Mouse (Mus musculus) stomach, postnatal 0 days (tissue): ENCODE measurements at regions not wholly inside any gene's neighbourhood (a gene's known extent, or its start where the extent isn't known, plus 50 kb on each side); places are given as distances from the start of the nearest gene placed in this dataset.

Experiments
- ATAC-seq: fragments of 200-750 bp; cut with Nextera tagmentation; 2 replicates; pipeline ENCODE4 v1.8.0; 2017; ENCODE audit not compliant: low FRiP score, low TSS enrichment
- DNase-seq: peaks from one replicate; pipeline ENCODE4 v3.0.0-alpha.2; 2016; ENCODE audit warnings: low spot score
- H3K27ac ChIP-seq: fragments of 300-500 bp; sonication (generic); replicated peaks from 2 replicates; pipeline ENCODE4 v1.5.1; 2014; ENCODE audit warnings: mild to moderate bottlenecking, control low read depth
- H3K27me3 ChIP-seq: fragments of 300-500 bp; sonication (generic); 2 replicates; pipeline ENCODE4 v1.6.1; 2014; ENCODE audit warnings: low read length; ENCODE audit not compliant: control insufficient read depth, insufficient read depth
- H3K36me3 ChIP-seq: fragments of 300-500 bp; sonication (generic); 2 replicates; pipeline ENCODE4 v1.6.1; 2014; ENCODE audit warnings: low read length, mixed read lengths; ENCODE audit not compliant: control insufficient read depth, insufficient read depth
- H3K4me1 ChIP-seq: fragments of 300-500 bp; sonication (generic); replicated peaks from 2 replicates; pipeline ENCODE4 v1.6.1; 2014; ENCODE audit warnings: antibody characterized with exemption; ENCODE audit not compliant: control insufficient read depth, insufficient read depth
- H3K4me2 ChIP-seq: fragments of 300-500 bp; sonication (generic); replicated peaks from 2 replicates; pipeline ENCODE4 v1.6.1; 2014; ENCODE audit warnings: low read depth, mild to moderate bottlenecking, control low read depth, moderate library complexity
- H3K4me3 ChIP-seq: fragments of 300-500 bp; sonication (generic); 2 replicates; pipeline ENCODE4 v1.5.1; 2014; ENCODE audit warnings: low read depth, low read length, control low read depth
- H3K9ac ChIP-seq: fragments of 300-500 bp; sonication (generic); 2 replicates; pipeline ENCODE4 v1.6.1; 2014; ENCODE audit warnings: mild to moderate bottlenecking, low read length, control low read depth, mixed read lengths
- H3K9me3 ChIP-seq: fragments of 300-500 bp; sonication (generic); 2 replicates; pipeline ENCODE4 v1.6.1; 2016; ENCODE audit warnings: low read length; ENCODE audit not compliant: control insufficient read depth
- CTCF ChIP-seq: IDR thresholded peaks from 2 replicates; pipeline ENCODE4 v1.5.1; 2016; ENCODE audit warnings: antibody characterized with exemption, low read depth, mild to moderate bottlenecking, moderate library complexity
- EP300 ChIP-seq: optimal IDR thresholded peaks from 2 replicates; pipeline ENCODE3; 2016; ENCODE audit warnings: antibody characterized with exemption
- WGBS: fragments of 180-500 bp; shearing (Covaris S2); extraction: QIAGEN DNeasy Blood & Tissue Kit; methylation state at CpG from one replicate; pipeline ENCODE4 v1.1.7; 2014; 5-methylcytosine and 5-hydroxymethylcytosine counted together

- TF ChIP-seq EP300 (no peak), CTCF (no peak)
- H3K9me3 ChIP-seq = no peaks in the 10 kb centered on the region
These were observed 787.2 kb upstream of the Tmprss15 start for GRCm38 (mm10) chr16:79878063-79878462.

GRCm38 (mm10) chr16:79876827-79877226 lies 785.9 kb upstream of the Tmprss15 start:
- ATAC-seq (no peak), DNase-seq (no peak)
- Histone ChIP-seq H3K4me2 (no peak overlapping the region), H3K36me3 (no peaks in the 10 kb centered on the region), H3K9me3 (no peaks in the 10 kb centered on the region), H3K4me3 (no peak overlapping the region), H3K4me1 (no peaks in the 10 kb centered on the region), H3K27ac (no peak overlapping the region), H3K27me3 (no peaks in the 10 kb centered on the region), H3K9ac (no peak overlapping the region)
- no peak for TF ChIP-seq CTCF
- 71% methylated on average over 1 of the region's 1 CpGs for WGBS

More at GRCm38 (mm10) chr16:79878063-79878462, 787.2 kb upstream of the Tmprss15 start:
- ATAC-seq (no peak), DNase-seq (no peak)
- no peak overlapping the region for H3K4me2 ChIP-seq
- H3K36me3 ChIP-seq = no peaks in the 10 kb centered on the region
- H3K4me1 ChIP-seq = no peaks in the 10 kb centered on the region
- no peak overlapping the region for H3K27ac ChIP-seq
- WGBS = 71% methylated on average over 4 of the region's 4 CpGs
- H3K27me3 ChIP-seq = no peaks in the 10 kb centered on the region
- H3K4me3 ChIP-seq = no peak overlapping the region
- H3K9ac ChIP-seq = no peak overlapping the region

GRCm38 (mm10) chr16:79870578-79871270 lies 779.8 kb upstream of the Tmprss15 start:
- Histone ChIP-seq H3K9me3 (no peaks in the 10 kb centered on the region), H3K4me2 (no peak overlapping the region), H3K4me1 (no peaks in the 10 kb centered on the region), H3K4me3 (no peak overlapping the region), H3K9ac (no peak overlapping the region), H3K27me3 (no peaks in the 10 kb centered on the region), H3K36me3 (no peaks in the 10 kb centered on the region), H3K27ac (no peak overlapping the region)
- TF ChIP-seq CTCF (no peak), EP300 (no peak)
- 82% methylated on average over 8 of the region's 8 CpGs for WGBS
- ATAC-seq = no peak
- no peak for DNase-seq

GRCm38 (mm10) chr16:79859540-79859939 lies 768.6 kb upstream of the Tmprss15 start:
- Histone ChIP-seq H3K4me2 (no peak overlapping the region), H3K36me3 (no peaks in the 10 kb centered on the region), H3K27me3 (no peaks in the 10 kb centered on the region), H3K9ac (no peak overlapping the region), H3K27ac (no peak overlapping the region), H3K4me3 (no peak overlapping the region), H3K9me3 (no peaks in the 10 kb centered on the region), H3K4me1 (no peaks in the 10 kb centered on the region)
- TF ChIP-seq EP300 = no peak
- no peak for TF ChIP-seq CTCF
- DNase-seq (no peak), ATAC-seq (no peak)
- WGBS = 56% methylated on average over 1 of the region's 1 CpGs

GRCm38 (mm10) chr16:79849152-79849551 lies 758.3 kb upstream of the Tmprss15 start:
- no peak overlapping the region for H3K27ac ChIP-seq
- DNase-seq = no peak
- H3K27me3 ChIP-seq = no peaks in the 10 kb centered on the region
- no peak overlapping the region for H3K9ac ChIP-seq
- no peak overlapping the region for H3K4me3 ChIP-seq
- no peak for ATAC-seq
- 76% methylated on average over 7 of the region's 7 CpGs for WGBS
- no peak for TF ChIP-seq EP300
- H3K4me2 ChIP-seq = no peak overlapping the region
- no peaks in the 10 kb centered on the region for H3K4me1 ChIP-seq
- no peaks in the 10 kb centered on the region for H3K9me3 ChIP-seq
- H3K36me3 ChIP-seq = no peaks in the 10 kb centered on the region

- 64% methylated on average over 1 of the region's 1 CpGs for WGBS
- no peaks in the 10 kb centered on the region for H3K27me3 ChIP-seq
- H3K4me2 ChIP-seq = no peak overlapping the region
- ATAC-seq = no peak
- no peaks in the 10 kb centered on the region for H3K36me3 ChIP-seq
- no peak for DNase-seq
- H3K4me3 ChIP-seq = no peak overlapping the region
- no peak overlapping the region for H3K27ac ChIP-seq
- no peak overlapping the region for H3K9ac ChIP-seq
- no peak for TF ChIP-seq CTCF
- no peak for TF ChIP-seq EP300
- H3K4me1 ChIP-seq = no peaks in the 10 kb centered on the region
- H3K9me3 ChIP-seq = no peaks in the 10 kb centered on the region
These were observed 726.0 kb upstream of the Tmprss15 start for GRCm38 (mm10) chr16:79816913-79817312.
